Mouse (Mus musculus) ES-Bruce4 (cell line): Measurements from ENCODE around the gene Agbl5. TPM values are rescaled to one million over a fixed set of nuclear protein-coding genes. Genes with fewer than 3 reads are reported as not detected.

ENCODE experiments used
- H3K27ac ChIP-seq: 2 replicates; pipeline ENCODE4 v1.5.1; 2012; ENCODE audit warnings: low read length, inconsistent platforms; ENCODE audit not compliant: insufficient read depth
- H3K27me3 ChIP-seq: 2 replicates; pipeline ENCODE4 v1.6.1; 2012; ENCODE audit warnings: mild to moderate bottlenecking, low read length, inconsistent platforms; ENCODE audit not compliant: control insufficient read depth, poor library complexity, insufficient read depth, severe bottlenecking
- H3K36me3 ChIP-seq: 2 replicates; pipeline ENCODE4 v1.6.1; 2012; ENCODE audit warnings: inconsistent platforms, mild to moderate bottlenecking, low read length, moderate library complexity; ENCODE audit not compliant: control insufficient read depth, poor library complexity, insufficient read depth, severe bottlenecking
- H3K4me1 ChIP-seq: one replicate; pipeline ENCODE4 v1.8.1; 2011; ENCODE audit warnings: low read length; ENCODE audit not compliant: control insufficient read depth, insufficient read depth
- H3K4me3 ChIP-seq: 2 replicates; pipeline ENCODE4 v1.5.1; 2011; ENCODE audit warnings: low read depth, mild to moderate bottlenecking, low read length
- H3K9ac ChIP-seq: 2 replicates; pipeline ENCODE4 v1.6.1; 2012; ENCODE audit warnings: low read depth, mild to moderate bottlenecking, inconsistent platforms; ENCODE audit not compliant: poor library complexity, severe bottlenecking
- H3K9me3 ChIP-seq: replicated peaks from 2 replicates; pipeline ENCODE4 v1.6.1; 2012; ENCODE audit warnings: mild to moderate bottlenecking, low read length, inconsistent platforms; ENCODE audit not compliant: control insufficient read depth, poor library complexity, insufficient read depth, severe bottlenecking
- CTCF ChIP-seq: IDR thresholded peaks from one replicate; pipeline ENCODE4 v1.8.1; 2011; ENCODE audit warnings: low read depth, low read length
- EP300 ChIP-seq: IDR thresholded peaks from 2 replicates; pipeline ENCODE4 v1.6.1; 2011; ENCODE audit warnings: low read depth, low read length; ENCODE audit not compliant: insufficient read depth
- POLR2A ChIP-seq: IDR thresholded peaks from one replicate; pipeline ENCODE4 v1.8.1; 2011; ENCODE audit warnings: low read length; ENCODE audit not compliant: insufficient read depth
- polyA plus RNA-seq: library from polyadenylated mRNA; stranded (reverse); fragments of >200 nt; gene quantifications from 2 replicates; pipeline ENCODE4 v1.2.4, GENCODE M21; 2011; ENCODE audit warnings: low read depth; ENCODE audit not compliant: missing spikeins, insufficient read depth, insufficient read length

Agbl5 gene
- polyA plus RNA-seq, 1 experiment: 22.0 TPM

DNA sequence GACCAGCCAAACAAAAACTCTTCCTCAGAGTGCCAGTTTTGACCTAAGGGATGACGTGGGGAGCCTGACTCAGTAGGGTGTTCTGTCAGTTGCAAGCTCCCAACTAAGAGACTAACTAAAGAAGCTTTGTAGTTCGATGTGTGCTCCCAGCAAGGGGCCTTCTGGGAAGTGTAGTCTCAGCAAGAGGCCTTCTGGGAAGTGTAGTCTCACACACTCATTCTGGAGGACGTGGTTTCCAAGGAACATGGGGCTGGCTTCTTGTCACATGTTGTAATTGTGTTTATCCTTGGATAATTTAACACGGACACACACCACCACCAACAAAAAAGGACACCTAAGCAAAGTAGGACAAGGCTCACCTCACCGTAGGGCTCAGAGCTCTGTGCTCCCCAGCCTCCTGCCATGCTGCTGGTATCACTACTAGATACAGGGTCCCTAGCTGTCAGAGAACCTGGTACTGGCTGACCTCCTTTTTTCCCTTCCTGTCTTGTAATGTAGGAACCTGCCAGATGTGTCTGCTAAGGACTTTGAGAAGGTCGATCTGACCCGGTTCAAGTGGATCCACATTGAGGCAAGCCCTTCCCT is 39.5 kb downstream of the Agbl5 start:
- no peak for TF ChIP-seq POLR2A
- TF ChIP-seq CTCF: no peak
- TF ChIP-seq EP300: no peak

DNA sequence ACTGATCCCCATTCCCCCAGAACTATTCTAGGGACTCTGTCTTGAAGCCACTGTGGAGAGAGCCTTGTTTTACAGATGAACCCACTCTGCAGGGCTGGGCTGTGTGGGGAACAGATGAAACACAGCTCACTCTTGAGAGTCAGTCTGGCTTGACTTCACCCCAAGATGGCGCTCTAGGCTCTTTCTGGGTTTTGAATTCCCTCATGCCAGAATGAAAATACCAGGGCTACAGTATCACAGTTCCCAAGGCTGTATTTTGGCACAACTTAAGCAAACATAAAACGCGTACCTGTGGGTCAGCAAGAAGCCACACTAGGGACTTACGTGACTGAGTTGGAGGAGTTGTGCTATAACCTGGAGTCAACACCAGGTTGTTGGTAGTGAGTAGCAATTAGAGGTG is 41.6 kb downstream of the Agbl5 start:
- H3K9me3 ChIP-seq: no peaks in the 10 kb centered on the region
- no peaks in the 10 kb centered on the region for H3K36me3 ChIP-seq
- no peak overlapping the region for H3K27ac ChIP-seq
- no peak overlapping the region for H3K9ac ChIP-seq
- H3K4me3 ChIP-seq: no peak overlapping the region
- peak; percentile 45 for TF ChIP-seq CTCF
- TF ChIP-seq EP300: no peak
- no peaks in the 10 kb centered on the region for H3K27me3 ChIP-seq
- H3K4me1 ChIP-seq: no peaks in the 10 kb centered on the region

More for the DNA sequence above, 39.5 kb downstream of the Agbl5 start:
- H3K9ac ChIP-seq: no peak overlapping the region
- H3K9me3 ChIP-seq: no peaks in the 10 kb centered on the region
- H3K36me3 ChIP-seq: no peaks in the 10 kb centered on the region
- H3K27me3 ChIP-seq: no peaks in the 10 kb centered on the region
- no peaks in the 10 kb centered on the region for H3K4me1 ChIP-seq
- no peak overlapping the region for H3K27ac ChIP-seq
- no peak overlapping the region for H3K4me3 ChIP-seq

- H3K27ac ChIP-seq: no peak overlapping the region
- H3K9ac ChIP-seq: no peak overlapping the region
- no peaks in the 10 kb centered on the region for H3K9me3 ChIP-seq
- TF ChIP-seq EP300 (no peak), POLR2A (no peak), CTCF (no peak)
- no peaks in the 10 kb centered on the region for H3K4me1 ChIP-seq
- H3K27me3 ChIP-seq: no peaks in the 10 kb centered on the region
- H3K4me3 ChIP-seq: no peak overlapping the region
- no peaks in the 10 kb centered on the region for H3K36me3 ChIP-seq
Measured at GRCm38 (mm10) chr5:30930846-30931245, 42.4 kb downstream of the Agbl5 start.

DNA sequence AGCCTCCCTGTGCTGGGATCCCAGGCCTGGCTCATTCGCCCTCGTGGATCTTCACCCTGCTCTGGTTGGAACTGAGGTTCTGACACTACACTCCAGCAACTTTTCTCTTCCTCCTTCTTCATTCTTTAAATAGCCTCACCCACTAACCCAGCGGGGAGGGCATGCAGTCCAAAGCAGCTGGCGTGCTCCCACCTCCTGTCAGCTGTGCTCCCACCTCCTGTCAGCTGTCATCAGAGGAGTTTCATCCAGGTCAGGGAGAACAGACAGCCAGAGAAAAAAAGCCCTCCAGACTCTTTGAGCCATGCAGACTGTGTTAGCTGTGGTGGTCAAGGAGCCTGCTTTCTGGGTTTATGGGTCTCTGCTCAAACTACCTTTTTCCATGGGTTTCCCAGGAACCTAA is 42.9 kb downstream of the Agbl5 start:
- H3K9ac ChIP-seq: no peak overlapping the region
- H3K36me3 ChIP-seq: no peaks in the 10 kb centered on the region
- no peaks in the 10 kb centered on the region for H3K9me3 ChIP-seq
- no peaks in the 10 kb centered on the region for H3K4me1 ChIP-seq
- H3K27me3 ChIP-seq: no peaks in the 10 kb centered on the region
- H3K4me3 ChIP-seq: no peak overlapping the region
- TF ChIP-seq EP300 (no peak), POLR2A (no peak), CTCF (no peak)
- no peak overlapping the region for H3K27ac ChIP-seq

DNA sequence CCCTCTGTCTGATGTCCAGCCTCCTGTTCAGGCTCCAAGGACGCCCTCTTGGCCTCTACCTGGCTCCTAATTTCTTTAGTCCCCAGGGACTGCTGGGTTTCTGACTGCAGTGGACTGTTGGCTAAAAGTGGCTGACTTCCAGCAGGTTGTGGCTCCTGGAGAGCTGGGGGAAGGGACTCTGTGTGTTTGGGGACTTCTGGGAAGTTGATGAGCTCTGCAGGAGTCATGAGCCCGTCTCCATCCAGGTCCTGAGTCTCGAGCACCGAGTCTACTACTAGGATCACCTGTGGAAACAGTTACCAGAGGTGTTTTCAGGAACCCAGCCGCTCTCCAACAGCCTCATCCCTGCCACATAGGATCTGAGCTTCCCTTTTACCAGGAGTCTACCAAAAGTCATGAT is 45.2 kb downstream of the Agbl5 start:
- Histone ChIP-seq H3K4me3 (no peak overlapping the region), H3K9me3 (no peaks in the 10 kb centered on the region), H3K36me3 (no peaks in the 10 kb centered on the region), H3K27me3 (no peaks in the 10 kb centered on the region), H3K27ac (no peak overlapping the region), H3K4me1 (no peaks in the 10 kb centered on the region), H3K9ac (no peak overlapping the region)
- no peak for TF ChIP-seq EP300
- no peak for TF ChIP-seq CTCF
- no peak for TF ChIP-seq POLR2A

GRCm38 (mm10) chr5:30934725-30935461 is 46.4 kb downstream of the Agbl5 start:
- H3K4me3 ChIP-seq: no peak overlapping the region
- TF ChIP-seq CTCF (no peak), EP300 (no peak), POLR2A (no peak)

More at GRCm38 (mm10) chr5:30934725-30935461, 46.4 kb downstream of the Agbl5 start:
- no peaks in the 10 kb centered on the region for H3K4me1 ChIP-seq
- H3K27me3 ChIP-seq: no peaks in the 10 kb centered on the region
- no peak overlapping the region for H3K27ac ChIP-seq
- no peaks in the 10 kb centered on the region for H3K36me3 ChIP-seq
- no peaks in the 10 kb centered on the region for H3K9me3 ChIP-seq
- H3K9ac ChIP-seq: no peak overlapping the region
